Mouse (Mus musculus): ENCODE measurements at regions not wholly inside any gene's neighbourhood (a gene's known extent, or its start where the extent isn't known, plus 50 kb on each side); places are given as distances from the start of the nearest gene placed in this dataset.

DNA sequence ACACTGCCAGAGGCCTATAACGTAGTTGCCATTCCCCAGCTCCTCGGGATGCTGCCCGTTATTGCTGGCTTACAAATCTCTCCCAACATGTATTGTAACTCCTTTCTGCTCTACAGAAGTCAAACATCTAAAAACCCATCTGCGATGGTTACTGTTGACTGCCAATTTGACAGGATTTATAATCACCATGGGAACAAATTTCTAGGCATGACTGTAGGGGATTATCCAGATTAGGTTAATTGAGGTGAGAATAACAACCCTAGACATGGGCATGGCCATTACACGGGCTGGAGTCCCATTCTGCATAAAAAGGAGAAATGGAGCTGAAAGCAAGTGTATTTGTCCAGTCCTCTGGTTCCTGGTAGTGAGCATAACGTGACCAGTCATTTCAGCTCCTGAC lies 523.4 kb upstream of the Cdh5 start:
- TF ChIP-seq CTCF (IDR thresholded peaks at IDR 0.05; ENCODE audit: control insufficient read depth, insufficient read depth, insufficient replicate concordance, low read depth, low read length): no peak
- TF ChIP-seq POLR2A (IDR thresholded peaks at IDR 0.05; ENCODE audit: control insufficient read depth, low read depth, low read length): no peak

Measured in testis, adult 2 months (tissue).